Mouse (Mus musculus) forebrain, embryonic 15.5 days (tissue): Measurements from ENCODE around the gene Rab3gap2. TPM values are rescaled to one million over a fixed set of nuclear protein-coding genes. Genes with fewer than 3 reads are reported as not detected.

ENCODE experiments used
- ATAC-seq: fragments of 200-750 bp; cut with Nextera tagmentation; replicated peaks from 2 replicates; pipeline ENCODE4 v1.8.0; 2017; ENCODE audit warnings: mild to moderate bottlenecking, moderate TSS enrichment, moderate library complexity
- H3K27ac ChIP-seq: fragments of 300-500 bp; sonication (generic); replicated peaks from 2 replicates; pipeline ENCODE4 v1.5.1; 2015; ENCODE audit warnings: mild to moderate bottlenecking, inconsistent platforms
- H3K27me3 ChIP-seq: fragments of 300-500 bp; sonication (generic); 2 replicates; pipeline ENCODE4 v1.6.1; 2015; ENCODE audit warnings: inconsistent platforms
- H3K36me3 ChIP-seq: fragments of 300-500 bp; sonication (generic); 2 replicates; pipeline ENCODE4 v1.6.1; 2015; ENCODE audit warnings: mild to moderate bottlenecking, inconsistent platforms
- H3K4me1 ChIP-seq: fragments of 300-500 bp; sonication (generic); 2 replicates; pipeline ENCODE4 v1.6.1; 2015; ENCODE audit warnings: inconsistent platforms
- H3K4me2 ChIP-seq: fragments of 300-500 bp; sonication (generic); replicated peaks from 2 replicates; pipeline ENCODE4 v1.6.1; 2015; ENCODE audit warnings: mild to moderate bottlenecking, inconsistent platforms
- H3K4me3 ChIP-seq: fragments of 300-500 bp; sonication (generic); 2 replicates; pipeline ENCODE4 v1.5.1; 2015; ENCODE audit warnings: mild to moderate bottlenecking, inconsistent platforms
- H3K9ac ChIP-seq: fragments of 300-500 bp; sonication (generic); replicated peaks from 2 replicates; pipeline ENCODE4 v1.6.1; 2015; ENCODE audit warnings: mild to moderate bottlenecking, inconsistent platforms
- H3K9me3 ChIP-seq: fragments of 300-500 bp; sonication (generic); 2 replicates; pipeline ENCODE4 v1.6.1; 2016; ENCODE audit warnings: inconsistent platforms
- WGBS: fragments of 180-500 bp; shearing (Covaris S2); methylation state at CpG from one replicate; pipeline ENCODE4 v1.1.7; 2015; ENCODE audit warnings: mixed read lengths; 5-methylcytosine and 5-hydroxymethylcytosine counted together
- polyA plus RNA-seq: library from polyadenylated mRNA; unstranded; fragments of >200 nt; fragmentation: Nextera tagmentation; extraction: Ambion mirVana; gene quantifications from 2 replicates; pipeline ENCODE4 v1.2.1, GENCODE M21; 2015

Gene Rab3gap2
- polyA plus RNA-seq, 1 experiment from 2014 or later = 25.8 TPM

- Histone ChIP-seq H3K4me3 (no peak overlapping the region), H3K36me3 (peaks cover 58% of the 10 kb centered on the region), H3K27ac (no peak overlapping the region), H3K4me2 (no peak overlapping the region), H3K9ac (no peak overlapping the region), H3K27me3 (no peaks in the 10 kb centered on the region), H3K9me3 (no peaks in the 10 kb centered on the region), H3K4me1 (no peaks in the 10 kb centered on the region)
- WGBS = 86% methylated on average over 4 of the region's 4 CpGs
- no peak for ATAC-seq
These were observed 64.8 kb downstream of the Rab3gap2 start for GRCm38 (mm10) chr1:185268675-185269074.

- no peak overlapping the region for H3K27ac ChIP-seq
- H3K27me3 ChIP-seq = no peaks in the 10 kb centered on the region
- H3K4me2 ChIP-seq = no peak overlapping the region
- H3K4me3 ChIP-seq = no peak overlapping the region
- H3K4me1 ChIP-seq = no peaks in the 10 kb centered on the region
- WGBS = 92% methylated on average over 8 of the region's 8 CpGs
- no peak for ATAC-seq
- no peak overlapping the region for H3K9ac ChIP-seq
- peaks cover 55% of the 10 kb centered on the region for H3K36me3 ChIP-seq
- H3K9me3 ChIP-seq = no peaks in the 10 kb centered on the region
These were observed 66.6 kb downstream of the Rab3gap2 start for GRCm38 (mm10) chr1:185270403-185271097.

- Histone ChIP-seq H3K27ac (no peak overlapping the region), H3K9me3 (no peaks in the 10 kb centered on the region), H3K4me3 (no peak overlapping the region), H3K4me1 (no peaks in the 10 kb centered on the region), H3K36me3 (peaks cover 57% of the 10 kb centered on the region), H3K27me3 (no peaks in the 10 kb centered on the region), H3K9ac (no peak overlapping the region), H3K4me2 (no peak overlapping the region)
- 91% methylated on average over 9 of the region's 9 CpGs for WGBS
- no peak for ATAC-seq
These were observed 67.5 kb downstream of the Rab3gap2 start for GRCm38 (mm10) chr1:185271373-185271772.

GRCm38 (mm10) chr1:185274819-185275545, 71.1 kb downstream of the Rab3gap2 start:
- Histone ChIP-seq H3K36me3 (peaks cover 74% of the 10 kb centered on the region), H3K27me3 (no peaks in the 10 kb centered on the region)
- ATAC-seq = no peak

GRCm38 (mm10) chr1:185275976-185276375, 72.1 kb downstream of the Rab3gap2 start:
- Histone ChIP-seq H3K36me3 (peaks cover 80% of the 10 kb centered on the region), H3K9me3 (no peaks in the 10 kb centered on the region), H3K4me3 (no peak overlapping the region), H3K27ac (no peak overlapping the region), H3K4me1 (no peaks in the 10 kb centered on the region), H3K9ac (no peak overlapping the region), H3K4me2 (no peak overlapping the region), H3K27me3 (no peaks in the 10 kb centered on the region)
- WGBS = 95% methylated on average over 7 of the region's 7 CpGs
- ATAC-seq = no peak

More at GRCm38 (mm10) chr1:185274819-185275545, 71.1 kb downstream of the Rab3gap2 start:
- Histone ChIP-seq H3K4me3 (no peak overlapping the region), H3K9me3 (no peaks in the 10 kb centered on the region), H3K27ac (no peak overlapping the region), H3K9ac (no peak overlapping the region), H3K4me2 (no peak overlapping the region), H3K4me1 (no peaks in the 10 kb centered on the region)
- WGBS = 84% methylated on average over 5 of the region's 5 CpGs

- H3K27me3 ChIP-seq = no peaks in the 10 kb centered on the region
- ATAC-seq = no peak
- H3K9me3 ChIP-seq = no peaks in the 10 kb centered on the region
- no peak overlapping the region for H3K9ac ChIP-seq
- H3K36me3 ChIP-seq = peaks cover 71% of the 10 kb centered on the region
- 94% methylated on average over 11 of the region's 11 CpGs for WGBS
- no peak overlapping the region for H3K27ac ChIP-seq
- H3K4me1 ChIP-seq = no peaks in the 10 kb centered on the region
- H3K4me3 ChIP-seq = no peak overlapping the region
- no peak overlapping the region for H3K4me2 ChIP-seq
These were observed 73.1 kb downstream of the Rab3gap2 start for GRCm38 (mm10) chr1:185277022-185277421.

GRCm38 (mm10) chr1:185279288-185279687, 75.4 kb downstream of the Rab3gap2 start:
- no peak overlapping the region for H3K4me2 ChIP-seq
- H3K9ac ChIP-seq = no peak overlapping the region
- 84% methylated on average over 9 of the region's 9 CpGs for WGBS
- no peak overlapping the region for H3K4me3 ChIP-seq
- peaks cover 2% of the 10 kb centered on the region; the same call in 1 of the 2 replicates for H3K4me1 ChIP-seq
- no peak for ATAC-seq
- H3K27me3 ChIP-seq = no peaks in the 10 kb centered on the region
- H3K36me3 ChIP-seq = peaks cover 73% of the 10 kb centered on the region
- H3K9me3 ChIP-seq = no peaks in the 10 kb centered on the region
- no peak overlapping the region for H3K27ac ChIP-seq

- Histone ChIP-seq H3K4me1 (peaks cover 14% of the 10 kb centered on the region), H3K9ac (no peak overlapping the region), H3K36me3 (peaks cover 75% of the 10 kb centered on the region), H3K27ac (no peak overlapping the region), H3K9me3 (no peaks in the 10 kb centered on the region), H3K27me3 (no peaks in the 10 kb centered on the region), H3K4me2 (no peak overlapping the region), H3K4me3 (no peak overlapping the region)
- WGBS = 98% methylated on average over 4 of the region's 4 CpGs
- ATAC-seq = no peak
These were observed 76.7 kb downstream of the Rab3gap2 start for GRCm38 (mm10) chr1:185280616-185281015.

GRCm38 (mm10) chr1:185282846-185283245, 78.9 kb downstream of the Rab3gap2 start:
- no peak overlapping the region for H3K4me3 ChIP-seq
- no peak for ATAC-seq
- no peak overlapping the region for H3K9ac ChIP-seq
- no peaks in the 10 kb centered on the region for H3K9me3 ChIP-seq
- H3K36me3 ChIP-seq = peaks cover 74% of the 10 kb centered on the region
- peaks cover 16% of the 10 kb centered on the region for H3K4me1 ChIP-seq
- H3K27ac ChIP-seq = no peak overlapping the region
- H3K27me3 ChIP-seq = no peaks in the 10 kb centered on the region
- whole genome bisulfite sequencing = 88% methylated on average over 11 of the region's 11 CpGs
- H3K4me2 ChIP-seq = no peak overlapping the region

GRCm38 (mm10) chr1:185283247-185283646, 79.3 kb downstream of the Rab3gap2 start:
- Histone ChIP-seq H3K9ac (no peak overlapping the region), H3K4me3 (no peak overlapping the region), H3K9me3 (no peaks in the 10 kb centered on the region), H3K36me3 (peaks cover 74% of the 10 kb centered on the region), H3K27ac (no peak overlapping the region), H3K4me2 (no peak overlapping the region), H3K4me1 (peaks cover 16% of the 10 kb centered on the region), H3K27me3 (no peaks in the 10 kb centered on the region)
- WGBS = 91% methylated on average over 15 of the region's 15 CpGs
- no peak for ATAC-seq

GRCm38 (mm10) chr1:185284740-185285139, 80.8 kb downstream of the Rab3gap2 start:
- peak; percentile 87 for ATAC-seq
- 36% methylated on average over 4 of the region's 4 CpGs for WGBS
- Histone ChIP-seq H3K4me2 (no peak overlapping the region), H3K27me3 (no peaks in the 10 kb centered on the region), H3K27ac (peak overlapping the region; percentile 61), H3K4me3 (no peak overlapping the region), H3K9me3 (no peaks in the 10 kb centered on the region), H3K36me3 (peaks cover 63% of the 10 kb centered on the region), H3K4me1 (peaks cover 16% of the 10 kb centered on the region), H3K9ac (no peak overlapping the region)

GRCm38 (mm10) chr1:185285171-185285570, 81.3 kb downstream of the Rab3gap2 start:
- peaks cover 16% of the 10 kb centered on the region for H3K4me1 ChIP-seq
- no peak overlapping the region for H3K9ac ChIP-seq
- H3K27ac ChIP-seq = peak overlapping the region; percentile 61
- no peaks in the 10 kb centered on the region for H3K27me3 ChIP-seq
- no peak overlapping the region for H3K4me2 ChIP-seq
- peak; percentile 84 for ATAC-seq
- no peaks in the 10 kb centered on the region for H3K9me3 ChIP-seq
- no peak overlapping the region for H3K4me3 ChIP-seq
- WGBS = 53% methylated on average over 4 of the region's 4 CpGs
- H3K36me3 ChIP-seq = peaks cover 59% of the 10 kb centered on the region
